In the genomic region with DNA sequence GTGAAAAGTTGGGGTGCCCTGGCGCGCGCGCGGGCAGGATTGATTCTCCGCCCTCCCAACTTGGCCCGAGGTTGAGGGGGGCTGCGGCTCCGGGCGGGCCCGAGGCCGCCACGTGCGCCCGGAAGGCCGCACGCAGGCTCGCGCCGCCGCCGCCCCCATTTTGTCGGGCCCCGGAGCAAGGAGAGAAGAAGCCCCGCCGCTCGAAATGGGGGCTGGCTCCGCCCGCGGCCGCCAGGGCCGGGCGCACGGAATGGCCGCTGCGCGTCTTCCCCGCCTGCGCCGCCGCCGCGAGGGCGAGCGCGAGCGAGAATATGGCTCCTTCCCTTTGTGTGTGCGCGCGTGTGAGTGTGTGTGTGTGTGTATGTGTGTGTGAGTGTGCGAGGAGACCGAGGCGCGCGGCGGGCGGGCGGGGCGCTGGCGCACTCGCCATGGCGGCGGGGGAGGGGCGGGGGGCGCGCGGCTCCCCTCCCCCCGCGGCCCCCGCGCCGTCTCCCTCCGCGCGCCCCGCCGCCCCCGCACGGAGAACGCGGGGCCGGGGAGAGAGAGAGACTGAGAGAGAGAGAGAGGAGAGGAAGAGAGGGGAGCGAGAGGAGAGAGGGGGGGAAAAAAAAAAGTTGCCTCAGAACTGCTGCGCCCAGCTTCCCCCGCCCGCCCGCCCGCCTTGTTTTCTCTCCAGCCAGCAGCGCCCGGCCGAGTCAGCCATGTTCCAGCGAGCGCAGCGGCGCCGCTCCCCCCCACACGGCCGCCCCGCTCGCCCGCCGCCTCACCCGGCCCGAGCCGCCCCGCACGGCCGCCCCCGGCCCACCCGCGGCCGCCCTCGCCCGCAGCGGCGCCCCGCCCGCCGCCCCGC, we compare ENCODE assay signal across 8 mouse cellular contexts. TPM values are rescaled to one million over a fixed set of nuclear protein-coding genes. Genes with fewer than 3 reads are reported as not detected.
DNase-seq lines count a peak whose midpoint lies in the region; ATAC-seq and TF ChIP-seq lines count a peak whose summit lies in the region.

No protein-coding gene starts in this region.

- peak; percentile 50 for ATAC-seq in embryonic facial prominence, embryonic 15.5 days (ENCODE audit: insufficient number of reproducible peaks, low FRiP score, low TSS enrichment, low read depth)
- peak; percentile 65 for ATAC-seq in kidney, embryonic 14.5 days (ENCODE audit: low FRiP score, low TSS enrichment)
- ATAC-seq in limb, embryonic 15.5 days (ENCODE audit: insufficient number of reproducible peaks, low FRiP score, low TSS enrichment, low read depth) = peak; percentile 69
- peak; percentile 33 for ATAC-seq in midbrain, embryonic 16.5 days

- WGBS in embryonic facial prominence, embryonic 15.5 days = under 1% methylated on average over 59 of the region's 120 CpGs
- 2% methylated on average over 84 of the region's 120 CpGs for WGBS in heart, embryonic 10.5 days
- WGBS in kidney, embryonic 14.5 days = under 1% methylated on average over 60 of the region's 120 CpGs
- under 1% methylated on average over 68 of the region's 120 CpGs for WGBS in limb, embryonic 15.5 days
- WGBS in midbrain, embryonic 16.5 days = under 1% methylated on average over 83 of the region's 120 CpGs
- under 1% methylated on average over 63 of the region's 120 CpGs for WGBS in spleen, adult 2 months

- peak overlapping the region; percentile 76 for H3K4me3 ChIP-seq in embryonic facial prominence, embryonic 15.5 days (replicated peaks)
- H3K4me3 ChIP-seq in heart, embryonic 10.5 days = peak overlapping the region; percentile 81
- H3K4me3 ChIP-seq in kidney, embryonic 14.5 days (ENCODE audit: low read length) = peak overlapping the region; percentile 91
- H3K4me3 ChIP-seq in limb, embryonic 15.5 days = peak overlapping the region; percentile 73
- H3K4me3 ChIP-seq in midbrain, embryonic 16.5 days (ENCODE audit: low read depth, low read length) = peak overlapping the region; percentile 83
- H3K4me3 ChIP-seq in spleen, adult 2 months (ENCODE audit: extremely low read depth, insufficient read depth, insufficient read length) = peak overlapping the region; percentile 95

- no peaks in the 10 kb centered on the region for H3K9me3 ChIP-seq in embryonic facial prominence, embryonic 15.5 days (replicated peaks)
- no peaks in the 10 kb centered on the region for H3K9me3 ChIP-seq in heart, embryonic 10.5 days
- H3K9me3 ChIP-seq in kidney, embryonic 14.5 days (ENCODE audit: control insufficient read depth, low read length) = no peaks in the 10 kb centered on the region
- no peaks in the 10 kb centered on the region for H3K9me3 ChIP-seq in limb, embryonic 15.5 days
- H3K9me3 ChIP-seq in midbrain, embryonic 16.5 days (replicated peaks; ENCODE audit: control insufficient read depth, low read length, poor library complexity, severe bottlenecking) = no peaks in the 10 kb centered on the region

- TF ChIP-seq CTCF in spleen, adult 2 months (IDR thresholded peaks at IDR 0.05; ENCODE audit: extremely low read depth, insufficient read depth, insufficient read length, insufficient replicate concordance) = no peak

- peak overlapping the region; percentile 99 for H3K9ac ChIP-seq in embryonic facial prominence, embryonic 15.5 days
- H3K9ac ChIP-seq in kidney, embryonic 14.5 days (ENCODE audit: low read depth, low read length) = peak overlapping the region; percentile 100
- H3K9ac ChIP-seq in limb, embryonic 15.5 days = peak overlapping the region; percentile 97
- H3K9ac ChIP-seq in midbrain, embryonic 16.5 days (ENCODE audit: low read depth, low read length) = peak overlapping the region; percentile 93

- no peaks in the 10 kb centered on the region for H3K27me3 ChIP-seq in embryonic facial prominence, embryonic 15.5 days
- no peaks in the 10 kb centered on the region for H3K27me3 ChIP-seq in heart, embryonic 10.5 days (ENCODE audit: insufficient read depth, poor library complexity, severe bottlenecking)
- H3K27me3 ChIP-seq in kidney, embryonic 14.5 days (ENCODE audit: control insufficient read depth, insufficient read depth, low read length) = no peaks in the 10 kb centered on the region
- no peaks in the 10 kb centered on the region for H3K27me3 ChIP-seq in limb, embryonic 15.5 days
- no peaks in the 10 kb centered on the region for H3K27me3 ChIP-seq in midbrain, embryonic 16.5 days (ENCODE audit: control insufficient read depth, insufficient read depth, low read depth, low read length)
- H3K27me3 ChIP-seq in spleen, adult 2 months (ENCODE audit: control insufficient read depth, insufficient read depth, low read length) = no peaks in the 10 kb centered on the region

- H3K27ac ChIP-seq in embryonic facial prominence, embryonic 15.5 days (replicated peaks) = peak overlapping the region; percentile 99
- peak overlapping the region; percentile 99 for H3K27ac ChIP-seq in heart, embryonic 10.5 days
- H3K27ac ChIP-seq in kidney, embryonic 14.5 days (ENCODE audit: low read depth, low read length) = peak overlapping the region; percentile 100
- peak overlapping the region; percentile 100 for H3K27ac ChIP-seq in limb, embryonic 15.5 days
- H3K27ac ChIP-seq in midbrain, embryonic 16.5 days (ENCODE audit: low read length) = peak overlapping the region; percentile 99
- peak overlapping the region; percentile 100 for H3K27ac ChIP-seq in spleen, adult 2 months (ENCODE audit: insufficient read depth, low read length)

- no peak; the same call in 1 of the 2 replicates for TF ChIP-seq POLR2A in spleen, adult 2 months (IDR thresholded peaks at IDR 0.05; ENCODE audit: low read depth, low read length)

- peak overlapping the region; percentile 72 for H3K4me2 ChIP-seq in embryonic facial prominence, embryonic 15.5 days (replicated peaks)
- H3K4me2 ChIP-seq in kidney, embryonic 14.5 days (replicated peaks; ENCODE audit: low read depth, low read length) = peak overlapping the region; percentile 89
- H3K4me2 ChIP-seq in limb, embryonic 15.5 days = peak overlapping the region; percentile 62
- peak overlapping the region; percentile 85 for H3K4me2 ChIP-seq in midbrain, embryonic 16.5 days (ENCODE audit: low read length)

- peak; percentile 69 for DNase-seq in 3T3-L1 (ENCODE audit: low read depth, low spot score)
- DNase-seq in adrenal gland, postnatal 4 days (ENCODE audit: low spot score in 2 of 2) = peak; percentile 70 to 71
- peak; percentile 88 for DNase-seq in heart, embryonic 10.5 days (ENCODE audit: low spot score)
- DNase-seq in spleen, adult 2 months (ENCODE audit: low read depth in 1 of 2, low spot score in 2 of 2) = peak; percentile 62 to 69

- H3K36me3 ChIP-seq in embryonic facial prominence, embryonic 15.5 days = peaks cover 2% of the 10 kb centered on the region
- peaks cover 19% of the 10 kb centered on the region for H3K36me3 ChIP-seq in heart, embryonic 10.5 days
- peaks cover 18% of the 10 kb centered on the region for H3K36me3 ChIP-seq in kidney, embryonic 14.5 days (ENCODE audit: control insufficient read depth, insufficient read depth, low read length)
- H3K36me3 ChIP-seq in limb, embryonic 15.5 days = peaks cover 9% of the 10 kb centered on the region
- H3K36me3 ChIP-seq in midbrain, embryonic 16.5 days (ENCODE audit: control insufficient read depth, insufficient read depth, low read length) = peaks cover 4% of the 10 kb centered on the region; the same call in 1 of the 2 replicates
- H3K36me3 ChIP-seq in spleen, adult 2 months (ENCODE audit: control insufficient read depth, insufficient read depth, low read length) = peaks cover 2% of the 10 kb centered on the region

- H3K4me1 ChIP-seq in embryonic facial prominence, embryonic 15.5 days = peaks cover 9% of the 10 kb centered on the region; the same call in 1 of the 2 replicates
- H3K4me1 ChIP-seq in heart, embryonic 10.5 days = peaks cover 9% of the 10 kb centered on the region; the same call in 1 of the 2 replicates
- H3K4me1 ChIP-seq in kidney, embryonic 14.5 days (ENCODE audit: control insufficient read depth, insufficient read depth, low read length) = peaks cover 13% of the 10 kb centered on the region
- H3K4me1 ChIP-seq in limb, embryonic 15.5 days = peaks cover 16% of the 10 kb centered on the region
- peaks cover 18% of the 10 kb centered on the region for H3K4me1 ChIP-seq in midbrain, embryonic 16.5 days (ENCODE audit: control insufficient read depth, insufficient read depth, low read length)
- peaks cover 2% of the 10 kb centered on the region; the same call in 1 of the 2 replicates for H3K4me1 ChIP-seq in spleen, adult 2 months (ENCODE audit: control insufficient read depth, insufficient read depth, insufficient read length)

RNA-seq across cellular contexts. Expression of a gene that starts 56.8 kb away (rescaled TPM):
- total RNA-seq in adrenal gland, postnatal 4 days (2021) = 1 to 10 TPM; 4.3 to 6.5 TPM
- polyA plus RNA-seq in embryonic facial prominence, embryonic 15.5 days (2015; fragmentation: Nextera tagmentation; extraction: Ambion mirVana) = 1.6 and 2.3 TPM in 2 replicates
- polyA plus RNA-seq in heart, embryonic 10.5 days (2016; fragmentation: Nextera tagmentation; extraction: Ambion mirVana) = 0.57 and 2.6 TPM in 2 replicates
- 0.47 TPM in 1 of 2 replicates, not detected in the other for polyA plus RNA-seq in kidney, embryonic 14.5 days (2014; fragmentation: Nextera tagmentation; extraction: Ambion mirVana)
- 1.2 and 3.7 TPM in 2 replicates for polyA plus RNA-seq in limb, embryonic 15.5 days (2015; fragmentation: Nextera tagmentation; extraction: Ambion mirVana)
- 5.7 and 6.7 TPM in 2 replicates for polyA plus RNA-seq in midbrain, embryonic 16.5 days (2015; fragmentation: Nextera tagmentation; extraction: Ambion mirVana)
- not detected in 2 replicates for polyA plus RNA-seq in spleen, adult 2 months (2012; rRNA removed)

Comparison
In these comparisons a context has a peak if more than half of its experiments do, and no peak if none do; other contexts are left out.
1. Peak in every context shown above with its lines: DNase-seq, ATAC-seq, H3K4me3 ChIP-seq and H3K27ac ChIP-seq.